Mouse (Mus musculus) MEL (cell line): ENCODE measurements around the gene Zhx3.

ENCODE experiments used
- CTCF ChIP-seq, 3 experiments: IDR thresholded peaks in 2 of 3; conservative IDR thresholded peaks in 1 of 3; 2 replicates each; pipeline ENCODE4 v1.5.1; 2011 to 2012; ENCODE audit warnings: low read length in 3 of 3, low read depth in 2 of 3, mild to moderate bottlenecking in 2 of 3, improper control_type of control experiment in 1 of 3, inconsistent platforms in 1 of 3, mixed read lengths in 1 of 3, moderate library complexity in 1 of 3; ENCODE audit not compliant: control insufficient read depth in 1 of 3, insufficient read depth in 1 of 3, poor library complexity in 1 of 3, severe bottlenecking in 1 of 3
- E2F4 ChIP-seq: IDR thresholded peaks from 2 replicates; pipeline ENCODE4 v1.6.1; 2011; ENCODE audit warnings: low read depth, low read length, improper control_type of control experiment, borderline replicate concordance
- EP300 ChIP-seq, 2 experiments: IDR thresholded peaks; 2 replicates each; pipeline ENCODE4 v1.6.1; 2011; ENCODE audit warnings: improper control_type of control experiment in 2 of 2, low read length in 2 of 2, low read depth in 1 of 2, mild to moderate bottlenecking in 1 of 2
- ETS1 ChIP-seq: IDR thresholded peaks from 2 replicates; pipeline ENCODE4 v1.6.1; 2012; ENCODE audit warnings: low read depth, mild to moderate bottlenecking, inconsistent platforms, low read length, improper control_type of control experiment, moderate library complexity
- MAFK ChIP-seq: IDR thresholded peaks from 2 replicates; pipeline ENCODE4 v1.6.1; 2011; ENCODE audit warnings: low read depth, mild to moderate bottlenecking, low read length, improper control_type of control experiment, borderline replicate concordance
- POLR2A ChIP-seq, 2 experiments: IDR thresholded peaks; 2 replicates each; pipeline ENCODE4 v1.6.1; 2011 to 2012; ENCODE audit warnings: low read length in 2 of 2, mild to moderate bottlenecking in 2 of 2, control low read depth in 1 of 2, improper control_type of control experiment in 1 of 2, low read depth in 1 of 2, moderate library complexity in 1 of 2; ENCODE audit not compliant: control insufficient read depth in 1 of 2, insufficient read depth in 1 of 2, poor library complexity in 1 of 2
- POLR2AphosphoS2 ChIP-seq: IDR thresholded peaks from 2 replicates; pipeline ENCODE4 v1.6.1; 2011; ENCODE audit warnings: low read length, improper control_type of control experiment
- SIN3A ChIP-seq: IDR thresholded peaks from 2 replicates; pipeline ENCODE4 v1.6.1; 2012; ENCODE audit warnings: low read length, improper control_type of control experiment, inconsistent platforms
- TBP ChIP-seq: IDR thresholded peaks from 2 replicates; pipeline ENCODE4 v1.8.0; 2011; ENCODE audit warnings: low read depth, low read length, improper control_type of control experiment
- TCF12 ChIP-seq: IDR thresholded peaks from 2 replicates; pipeline ENCODE4 v1.6.1; 2014; ENCODE audit warnings: low read depth, mild to moderate bottlenecking, inconsistent platforms, low read length, improper control_type of control experiment, moderate library complexity
- UBTF ChIP-seq: IDR thresholded peaks from 2 replicates; pipeline ENCODE4 v1.6.1; 2012; ENCODE audit warnings: low read depth, mild to moderate bottlenecking, inconsistent platforms, low read length, improper control_type of control experiment, moderate library complexity, borderline replicate concordance; ENCODE audit not compliant: insufficient read depth
- USF1 ChIP-seq: IDR thresholded peaks from 2 replicates; pipeline ENCODE4 v1.6.1; 2014; ENCODE audit warnings: low read depth, mild to moderate bottlenecking, inconsistent platforms, low read length, improper control_type of control experiment, moderate library complexity
- ZNF384 ChIP-seq: IDR thresholded peaks from 2 replicates; pipeline ENCODE4 v1.6.1; 2012; ENCODE audit warnings: low read depth, mild to moderate bottlenecking, inconsistent platforms, low read length, improper control_type of control experiment

DNA sequence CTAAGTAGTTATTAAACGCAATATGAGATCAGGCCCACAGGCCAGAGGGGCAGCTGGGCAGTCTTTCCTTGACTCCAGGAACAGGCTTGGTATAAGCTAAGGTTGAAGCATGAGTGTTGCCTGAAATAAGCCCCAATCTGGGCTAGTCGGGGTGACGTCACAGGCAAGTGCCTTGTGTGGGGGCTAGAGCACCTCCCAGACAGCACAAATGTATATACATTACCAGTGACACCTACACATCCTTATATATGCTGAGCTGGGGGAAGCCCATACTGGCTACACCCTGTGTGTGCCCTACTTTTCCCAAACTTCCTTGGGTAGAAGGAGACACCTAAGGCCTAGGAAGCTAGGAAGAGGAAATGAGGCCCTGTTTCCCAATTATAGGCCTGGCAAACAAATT is 143.8 kb downstream of the Zhx3 start:
- TF ChIP-seq SIN3A, result no peak
- no peak for TF ChIP-seq CTCF (IDR thresholded peaks at IDR 0.05 in 2 of 3, conservative IDR thresholded peaks at IDR 0.05 in 1 of 3; ENCODE audit: control insufficient read depth in 1 of 3, insufficient read depth in 1 of 3, low read depth in 2 of 3, low read length in 3 of 3, poor library complexity in 1 of 3, severe bottlenecking in 1 of 3)
- no peak for TF ChIP-seq POLR2AphosphoS2
- no peak for TF ChIP-seq EP300 (IDR thresholded peaks at IDR 0.05; ENCODE audit: low read depth in 1 of 2, low read length in 2 of 2)
- no peak for TF ChIP-seq UBTF
- no peak for TF ChIP-seq ETS1
- TF ChIP-seq MAFK, result no peak
- TF ChIP-seq E2F4, result no peak
- no peak for TF ChIP-seq USF1
- TF ChIP-seq POLR2A (IDR thresholded peaks at IDR 0.05; ENCODE audit: control insufficient read depth in 1 of 2, insufficient read depth in 1 of 2, low read depth in 1 of 2, low read length in 2 of 2, poor library complexity in 1 of 2), result no peak
- TF ChIP-seq TBP, result no peak
- no peak for TF ChIP-seq TCF12
- no peak for TF ChIP-seq ZNF384
